Mouse (Mus musculus) MEL (cell line): ENCODE results near the gene Brsk2. TPM values are rescaled to one million over a fixed set of nuclear protein-coding genes. Genes with fewer than 3 reads are reported as not detected.

ENCODE experiments used
- DNase-seq: peaks from one replicate; pipeline ENCODE4 v3.0.0; 2011; ENCODE audit warnings: low read depth, low spot score
- H3K27ac ChIP-seq: 2 replicates; pipeline ENCODE4 v1.5.1; 2012; ENCODE audit warnings: low read depth, mild to moderate bottlenecking, control low read depth, low read length, moderate library complexity; ENCODE audit not compliant: control insufficient read depth
- H3K27me3 ChIP-seq, 2 experiments: fragments of 150-350 bp in 1 of 2; sonication (generic) in 1 of 2; 2 replicates each; pipeline ENCODE4 v1.6.1; 2012; ENCODE audit warnings: low read length in 2 of 2, mild to moderate bottlenecking in 2 of 2, improper control_type of control experiment in 1 of 2, moderate library complexity in 1 of 2; ENCODE audit not compliant: insufficient read depth in 2 of 2, control insufficient read depth in 1 of 2
- H3K36me3 ChIP-seq, 2 experiments: 2 replicates each; pipeline ENCODE4 v1.6.1; 2012 to 2014; ENCODE audit warnings: low read length in 2 of 2, improper control_type of control experiment in 1 of 2, inconsistent platforms in 1 of 2, mild to moderate bottlenecking in 1 of 2; ENCODE audit not compliant: insufficient read depth in 2 of 2, control insufficient read depth in 1 of 2
- H3K4me1 ChIP-seq, 2 experiments: fragments of 150-350 bp in 1 of 2; sonication (generic) in 1 of 2; 2 replicates each; pipeline ENCODE4 v1.6.1; 2012; ENCODE audit warnings: low read length in 2 of 2, improper control_type of control experiment in 1 of 2, mild to moderate bottlenecking in 1 of 2; ENCODE audit not compliant: insufficient read depth in 2 of 2, control insufficient read depth in 1 of 2
- H3K4me3 ChIP-seq, 2 experiments: fragments of 150-350 bp in 1 of 2; sonication (generic) in 1 of 2; 2 replicates each; pipeline ENCODE4 v1.5.1; 2012; ENCODE audit warnings: low read depth in 2 of 2, low read length in 2 of 2, mild to moderate bottlenecking in 2 of 2, moderate library complexity in 2 of 2, control low read depth in 1 of 2, improper control_type of control experiment in 1 of 2; ENCODE audit not compliant: control insufficient read depth in 1 of 2, insufficient read depth in 1 of 2
- H3K79me2 ChIP-seq: 2 replicates; pipeline ENCODE4 v1.6.1; 2012; ENCODE audit warnings: mild to moderate bottlenecking, low read length, moderate library complexity; ENCODE audit not compliant: control insufficient read depth, poor library complexity, insufficient read depth
- H3K9ac ChIP-seq: 2 replicates; pipeline ENCODE4 v1.6.1; 2012; ENCODE audit warnings: low read depth, mild to moderate bottlenecking, control low read depth, low read length, moderate library complexity; ENCODE audit not compliant: control insufficient read depth, poor library complexity, severe bottlenecking
- H3K9me3 ChIP-seq: fragments of 150-350 bp; sonication (generic); replicated peaks from 2 replicates; pipeline ENCODE4 v1.6.1; 2012; ENCODE audit warnings: mild to moderate bottlenecking, low read length, improper control_type of control experiment, moderate library complexity; ENCODE audit not compliant: insufficient read depth
- BHLHE40 ChIP-seq: IDR thresholded peaks from 2 replicates; pipeline ENCODE4 v1.6.1; 2012; ENCODE audit warnings: low read depth, mild to moderate bottlenecking, inconsistent platforms, low read length, improper control_type of control experiment, borderline replicate concordance
- CHD1 ChIP-seq: IDR thresholded peaks from 2 replicates; pipeline ENCODE4 v1.6.1; 2012; ENCODE audit warnings: low read depth, mild to moderate bottlenecking, inconsistent platforms, low read length, improper control_type of control experiment
- ELF1 ChIP-seq: IDR thresholded peaks from 2 replicates; pipeline ENCODE4 v1.6.1; 2014; ENCODE audit warnings: low read depth, mild to moderate bottlenecking, inconsistent platforms, low read length, improper control_type of control experiment, moderate library complexity
- EP300 ChIP-seq, 2 experiments: IDR thresholded peaks; 2 replicates each; pipeline ENCODE4 v1.6.1; 2011; ENCODE audit warnings: improper control_type of control experiment in 2 of 2, low read length in 2 of 2, low read depth in 1 of 2, mild to moderate bottlenecking in 1 of 2
- ETS1 ChIP-seq: IDR thresholded peaks from 2 replicates; pipeline ENCODE4 v1.6.1; 2012; ENCODE audit warnings: low read depth, mild to moderate bottlenecking, inconsistent platforms, low read length, improper control_type of control experiment, moderate library complexity
- GABPA ChIP-seq: IDR thresholded peaks from 2 replicates; pipeline ENCODE4 v1.6.1; 2012; ENCODE audit warnings: low read depth, mild to moderate bottlenecking, inconsistent platforms, low read length, improper control_type of control experiment, moderate library complexity
- GATA1 ChIP-seq: IDR thresholded peaks from 2 replicates; pipeline ENCODE4 v1.6.1; 2011; ENCODE audit warnings: low read depth, low read length, improper control_type of control experiment
- HCFC1 ChIP-seq: IDR thresholded peaks from 2 replicates; pipeline ENCODE4 v1.6.1; 2012; ENCODE audit warnings: low read depth, mild to moderate bottlenecking, inconsistent platforms, low read length, improper control_type of control experiment, moderate library complexity
- JUND ChIP-seq: IDR thresholded peaks from 2 replicates; pipeline ENCODE4 v1.6.1; 2011; ENCODE audit warnings: low read depth, mild to moderate bottlenecking, improper control_type of control experiment, low read length
- KAT2A ChIP-seq: conservative IDR thresholded peaks from 2 replicates; pipeline ENCODE4 v1.6.1; 2012; ENCODE audit warnings: low read depth, low read length, improper control_type of control experiment, inconsistent platforms
- MAFK ChIP-seq: IDR thresholded peaks from 2 replicates; pipeline ENCODE4 v1.6.1; 2011; ENCODE audit warnings: low read depth, mild to moderate bottlenecking, low read length, improper control_type of control experiment, borderline replicate concordance
- MAX ChIP-seq: IDR thresholded peaks from 2 replicates; pipeline ENCODE4 v1.6.1; 2011; ENCODE audit warnings: low read length, improper control_type of control experiment
- MXI1 ChIP-seq: IDR thresholded peaks from 2 replicates; pipeline ENCODE4 v1.6.1; 2011; ENCODE audit warnings: mild to moderate bottlenecking, low read depth, low read length, improper control_type of control experiment
- MYC ChIP-seq: IDR thresholded peaks from 2 replicates; pipeline ENCODE4 v1.6.1; 2011; ENCODE audit warnings: low read depth, mild to moderate bottlenecking, low read length, improper control_type of control experiment, moderate library complexity
- NELFE ChIP-seq: IDR thresholded peaks from 2 replicates; pipeline ENCODE4 v1.6.1; 2011; ENCODE audit warnings: low read depth, low read length, improper control_type of control experiment
- POLR2A ChIP-seq, 2 experiments: IDR thresholded peaks; 2 replicates each; pipeline ENCODE4 v1.6.1; 2011 to 2012; ENCODE audit warnings: low read length in 2 of 2, mild to moderate bottlenecking in 2 of 2, control low read depth in 1 of 2, improper control_type of control experiment in 1 of 2, low read depth in 1 of 2, moderate library complexity in 1 of 2; ENCODE audit not compliant: control insufficient read depth in 1 of 2, insufficient read depth in 1 of 2, poor library complexity in 1 of 2
- POLR2AphosphoS2 ChIP-seq: IDR thresholded peaks from 2 replicates; pipeline ENCODE4 v1.6.1; 2011; ENCODE audit warnings: low read length, improper control_type of control experiment
- RAD21 ChIP-seq: IDR thresholded peaks from 2 replicates; pipeline ENCODE4 v1.6.1; 2011; ENCODE audit warnings: mild to moderate bottlenecking, low read depth, low read length, improper control_type of control experiment
- RCOR1 ChIP-seq: IDR thresholded peaks from 2 replicates; pipeline ENCODE4 v1.6.1; 2012; ENCODE audit warnings: low read depth, mild to moderate bottlenecking, inconsistent platforms, low read length, improper control_type of control experiment
- SMC3 ChIP-seq: IDR thresholded peaks from 2 replicates; pipeline ENCODE4 v1.6.1; 2011; ENCODE audit warnings: low read depth, low read length, improper control_type of control experiment
- TAL1 ChIP-seq: IDR thresholded peaks from 2 replicates; pipeline ENCODE4 v1.6.1; 2012; ENCODE audit warnings: mild to moderate bottlenecking, inconsistent platforms, low read length, moderate library complexity, mixed read lengths
- TBP ChIP-seq: IDR thresholded peaks from 2 replicates; pipeline ENCODE4 v1.8.0; 2011; ENCODE audit warnings: low read depth, low read length, improper control_type of control experiment
- TCF12 ChIP-seq: IDR thresholded peaks from 2 replicates; pipeline ENCODE4 v1.6.1; 2014; ENCODE audit warnings: low read depth, mild to moderate bottlenecking, inconsistent platforms, low read length, improper control_type of control experiment, moderate library complexity
- UBTF ChIP-seq: IDR thresholded peaks from 2 replicates; pipeline ENCODE4 v1.6.1; 2012; ENCODE audit warnings: low read depth, mild to moderate bottlenecking, inconsistent platforms, low read length, improper control_type of control experiment, moderate library complexity, borderline replicate concordance; ENCODE audit not compliant: insufficient read depth
- USF1 ChIP-seq: IDR thresholded peaks from 2 replicates; pipeline ENCODE4 v1.6.1; 2014; ENCODE audit warnings: low read depth, mild to moderate bottlenecking, inconsistent platforms, low read length, improper control_type of control experiment, moderate library complexity
- USF2 ChIP-seq, 2 experiments: IDR thresholded peaks; 2 replicates each; pipeline ENCODE4 v1.6.1; 2011 to 2012; ENCODE audit warnings: improper control_type of control experiment in 2 of 2, low read length in 2 of 2, borderline replicate concordance in 1 of 2, inconsistent platforms in 1 of 2, low read depth in 1 of 2, mild to moderate bottlenecking in 1 of 2; ENCODE audit not compliant: insufficient read depth in 1 of 2
- ZC3H11A ChIP-seq: IDR thresholded peaks from 2 replicates; pipeline ENCODE4 v1.6.1; 2012; ENCODE audit warnings: low read depth, mild to moderate bottlenecking, inconsistent platforms, low read length, improper control_type of control experiment
- ZKSCAN1 ChIP-seq: IDR thresholded peaks from 2 replicates; pipeline ENCODE4 v1.6.1; 2012; ENCODE audit warnings: low read depth, mild to moderate bottlenecking, inconsistent platforms, low read length, improper control_type of control experiment, moderate library complexity
- ZNF384 ChIP-seq: IDR thresholded peaks from 2 replicates; pipeline ENCODE4 v1.6.1; 2012; ENCODE audit warnings: low read depth, mild to moderate bottlenecking, inconsistent platforms, low read length, improper control_type of control experiment
- polyA plus RNA-seq, 2 experiments: library from polyadenylated mRNA; stranded (reverse) in 1 of 2; unstranded in 1 of 2; fragments of >175 nt in 1 of 2; fragments of >200 nt in 1 of 2; gene quantifications; 2 replicates each; pipeline versions ENCODE4 v1.2.1 to v1.2.4; 2012; ENCODE audit warnings: low replicate concordance in 2 of 2, low read depth in 1 of 2; ENCODE audit not compliant: insufficient read length in 2 of 2, insufficient read depth in 1 of 2, missing spikeins in 1 of 2
- total RNA-seq: library from RNA; depleted of rRNA; stranded (reverse); fragments of 300-350 nt; gene quantifications from 2 replicates; pipeline ENCODE4 v1.2.3, GENCODE M21; 2012

The Brsk2 gene
- total and polyA plus RNA-seq, 3 experiments, result 0.13 to 0.19 TPM; not detected in 1

GRCm38 (mm10) chr7:142035048-142035811 lies 85.7 kb downstream of the Brsk2 start:
- no peak for TF ChIP-seq BHLHE40
- TF ChIP-seq HCFC1, result no peak
- no peak for TF ChIP-seq RAD21
- TF ChIP-seq SMC3, result no peak
- no peak for TF ChIP-seq GABPA
- TF ChIP-seq UBTF, result no peak
- TF ChIP-seq GATA1, result no peak
- no peak for TF ChIP-seq CHD1
- TF ChIP-seq NELFE, result no peak
- TF ChIP-seq KAT2A, result no peak
- TF ChIP-seq ZNF384, result no peak
- TF ChIP-seq EP300 (IDR thresholded peaks at IDR 0.05; ENCODE audit: low read depth in 1 of 2, low read length in 2 of 2), result no peak
- no peak for TF ChIP-seq USF2 (IDR thresholded peaks at IDR 0.05; ENCODE audit: borderline replicate concordance in 1 of 2, insufficient read depth in 1 of 2, low read depth in 1 of 2, low read length in 2 of 2)
- TF ChIP-seq ZC3H11A, result no peak
- no peak for TF ChIP-seq MAFK
- no peak for TF ChIP-seq MAX
- TF ChIP-seq TCF12, result no peak
- Histone ChIP-seq H3K36me3 (no peaks in the 10 kb centered on the region; a peak in 3 of 4 replicates), H3K27me3 (no peaks in the 10 kb centered on the region), H3K79me2 (peaks cover 14% of the 10 kb centered on the region; the same call in 1 of the 2 replicates), H3K4me1 (no peaks in the 10 kb centered on the region), H3K27ac (no peak overlapping the region), H3K9me3 (no peaks in the 10 kb centered on the region), H3K9ac (no peak overlapping the region), H3K4me3 (no peak overlapping the region)
- DNase-seq, result no peak

- H3K9ac ChIP-seq, result no peak overlapping the region
- no peaks in the 10 kb centered on the region for H3K4me1 ChIP-seq
- H3K79me2 ChIP-seq, result peaks cover 14% of the 10 kb centered on the region; the same call in 1 of the 2 replicates
- no peaks in the 10 kb centered on the region for H3K27me3 ChIP-seq
- H3K9me3 ChIP-seq, result no peaks in the 10 kb centered on the region
- no peak overlapping the region for H3K27ac ChIP-seq
- no peaks in the 10 kb centered on the region; a peak in 2 of 4 replicates for H3K36me3 ChIP-seq
- H3K4me3 ChIP-seq, result no peak overlapping the region
- peak; percentile 65 for DNase-seq
- TF ChIP-seq UBTF, result no peak
- TF ChIP-seq JUND, result no peak
- TF ChIP-seq ETS1, result no peak
- TF ChIP-seq POLR2A (IDR thresholded peaks at IDR 0.05; ENCODE audit: control insufficient read depth in 1 of 2, insufficient read depth in 1 of 2, low read depth in 1 of 2, low read length in 2 of 2, poor library complexity in 1 of 2), result no peak
- TF ChIP-seq TCF12, result no peak
- TF ChIP-seq ZC3H11A, result peak; percentile 19; the same call in 1 of the 2 replicates
- TF ChIP-seq TBP, result no peak
- no peak for TF ChIP-seq TAL1
- no peak for TF ChIP-seq POLR2AphosphoS2
- TF ChIP-seq MYC, result no peak
- no peak for TF ChIP-seq BHLHE40
- TF ChIP-seq ZKSCAN1, result no peak
- no peak for TF ChIP-seq HCFC1
- no peak for TF ChIP-seq USF1
- TF ChIP-seq MXI1, result no peak
- TF ChIP-seq EP300 (IDR thresholded peaks at IDR 0.05; ENCODE audit: low read depth in 1 of 2, low read length in 2 of 2), result no peak
- TF ChIP-seq ELF1, result no peak
- no peak for TF ChIP-seq RCOR1
- no peak for TF ChIP-seq USF2 (IDR thresholded peaks at IDR 0.05; ENCODE audit: borderline replicate concordance in 1 of 2, insufficient read depth in 1 of 2, low read depth in 1 of 2, low read length in 2 of 2)
Measured at GRCm38 (mm10) chr7:142037553-142038170, 88.1 kb downstream of the Brsk2 start.
